Mouse (Mus musculus) ovary, adult 18-20 months (tissue): Measurements from ENCODE around the gene D630036H23Rik.
"Not testable (repeated sequence)": the region's sequence is repeated elsewhere in the genome, so short reads cannot be mapped to it uniquely, and the experiment has no call there.

Source experiments
- DNase-seq: peaks from one replicate; pipeline ENCODE4 v3.0.0; 2022; ENCODE audit warnings: low spot score, mixed read lengths

D630036H23Rik gene

GRCm38 (mm10) chr12:36381441-36382340 is at the start of gene D630036H23Rik, which contains the start of gene Ispd:
Gene D630036H23Rik, minus strand, starts transcription at chr12:36382181.
Gene Ispd, plus strand, starts transcription at chr12:36381450.
- peak; percentile 81 for DNase-seq

DNA sequence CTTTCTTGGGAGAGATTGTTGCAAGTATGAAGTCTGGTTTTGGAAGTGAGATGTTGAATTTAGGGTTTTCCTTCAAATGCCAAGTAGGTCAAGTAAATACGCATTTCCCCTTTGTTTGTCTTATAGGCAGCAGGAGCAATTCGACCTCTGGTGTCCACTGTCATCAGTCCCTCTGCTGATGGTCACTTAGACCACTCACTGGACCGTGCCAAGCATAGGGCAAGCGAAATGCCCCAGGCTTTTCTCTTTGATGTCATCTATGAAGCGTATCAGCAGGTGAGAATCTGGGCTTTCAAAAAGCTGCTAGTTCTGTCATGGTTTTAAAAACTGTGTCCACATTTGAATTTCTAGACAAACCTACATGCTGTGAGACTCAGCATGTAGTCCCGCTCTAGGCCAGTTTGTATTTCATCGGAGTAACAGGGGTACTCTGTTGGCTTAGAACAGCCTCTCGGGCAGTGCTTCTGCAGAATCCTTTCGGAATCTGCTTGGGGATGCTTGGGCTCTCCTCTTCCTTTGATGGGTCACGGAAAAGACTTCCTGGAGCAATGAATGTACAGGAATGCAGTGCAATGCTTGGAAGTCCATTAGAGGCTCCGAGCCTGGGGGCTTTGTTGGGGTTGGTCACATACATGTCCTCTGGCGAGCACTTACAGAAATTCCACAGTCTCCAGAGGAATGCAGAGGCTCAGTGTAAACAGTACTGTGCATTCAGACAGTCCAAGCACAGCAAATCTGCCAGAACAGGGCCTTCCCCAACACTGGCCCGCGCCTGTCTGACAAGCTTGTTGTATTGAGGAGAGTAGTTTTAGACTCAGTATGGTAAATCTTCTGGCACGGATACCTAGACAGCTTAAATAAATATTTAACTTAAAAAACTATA is 44.4 kb upstream of the D630036H23Rik start:
- DNase-seq = no peak

- no peak for DNase-seq
Observed at GRCm38 (mm10) chr12:36425258-36425657, 43.3 kb upstream of the D630036H23Rik start.

DNA sequence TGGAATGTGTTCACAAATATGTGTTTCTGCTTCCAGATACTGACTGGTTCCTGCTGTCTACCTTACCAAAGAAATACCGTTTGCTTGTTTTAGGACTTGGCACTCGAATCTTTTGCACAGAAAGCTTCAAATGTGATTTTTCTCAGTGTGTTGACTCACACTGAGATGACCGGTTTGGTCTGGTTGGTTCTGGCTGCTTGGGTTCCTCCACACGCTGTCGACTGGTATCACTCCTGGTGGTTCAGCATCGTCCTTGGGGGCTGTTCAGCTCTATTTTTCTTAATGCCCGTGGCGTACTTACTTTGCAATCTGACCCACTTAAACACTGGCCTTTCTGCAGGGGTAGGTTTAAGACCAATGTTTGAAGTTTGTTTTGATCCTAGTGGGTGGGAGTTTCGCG is 41.7 kb upstream of the D630036H23Rik start:
- peak; percentile 4 for DNase-seq

GRCm38 (mm10) chr12:36395115-36395514 is 13.1 kb upstream of the D630036H23Rik start:
- DNase-seq = no peak

DNA sequence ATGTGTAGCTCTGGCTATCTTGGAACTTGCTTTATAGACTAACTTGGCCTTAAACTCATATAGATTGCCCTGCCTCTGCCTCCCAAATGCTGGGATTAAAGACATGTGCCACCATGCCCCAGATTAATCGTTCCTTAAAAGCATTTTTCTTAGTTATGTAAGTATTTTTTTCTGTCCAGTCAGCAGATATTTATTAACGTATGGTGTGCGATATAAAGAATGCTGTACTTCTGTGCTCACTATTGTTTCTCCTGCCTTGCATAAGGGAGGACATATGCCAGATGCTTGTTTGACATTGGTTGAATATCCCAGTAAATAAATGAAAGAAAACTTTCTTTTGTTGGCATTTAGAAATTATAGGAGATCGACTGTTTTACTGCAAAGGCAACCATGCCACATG is 5.0 kb upstream of the D630036H23Rik start:
- no peak for DNase-seq

- DNase-seq = no peak
Observed at GRCm38 (mm10) chr12:36385386-36385785, 3.4 kb upstream of the D630036H23Rik start.

GRCm38 (mm10) chr12:36380806-36381205 is 1.2 kb downstream of the D630036H23Rik start:
- DNase-seq = no peak

DNA sequence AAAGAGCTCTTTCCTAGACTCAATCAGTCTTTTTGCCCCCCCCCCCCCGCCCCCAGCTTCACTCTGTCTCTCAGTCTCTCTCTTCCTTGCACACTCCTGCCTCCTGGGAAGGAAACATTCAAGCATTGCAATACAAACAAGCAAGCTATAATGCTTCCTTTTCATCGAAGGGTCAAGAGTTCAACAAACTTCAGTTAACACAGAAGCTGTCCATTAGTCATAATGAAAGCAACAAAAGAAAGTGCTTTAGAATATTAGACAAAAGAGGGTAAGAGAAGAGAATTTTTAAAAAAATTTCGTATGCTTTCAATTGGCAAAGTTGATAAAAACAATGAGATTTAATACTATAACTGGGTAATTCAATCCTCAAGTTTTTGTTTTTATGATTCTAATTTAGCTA is 1.7 kb downstream of the D630036H23Rik start:
- DNase-seq = no peak

DNA sequence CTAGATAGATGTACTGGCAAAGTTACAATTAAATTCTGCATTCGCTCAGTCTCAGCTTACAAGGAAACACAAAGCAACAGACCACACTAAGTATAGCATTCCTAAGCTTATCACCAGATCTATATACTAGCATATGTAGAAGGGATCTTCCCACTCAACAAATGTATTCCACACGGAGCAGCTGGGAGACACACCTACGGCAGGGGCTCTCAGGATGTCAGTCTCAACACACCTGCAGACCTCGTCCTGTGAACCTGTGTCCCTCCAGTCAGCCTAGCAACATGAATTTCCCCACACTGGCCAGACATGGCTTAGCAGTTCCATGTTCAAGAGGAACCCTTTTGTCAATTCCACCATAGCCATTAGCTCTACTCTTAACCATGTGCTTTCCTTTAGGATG is 5.6 kb downstream of the D630036H23Rik start:
- not testable (repeated sequence) for DNase-seq

GRCm38 (mm10) chr12:36373237-36373998 is 8.6 kb downstream of the D630036H23Rik start:
- DNase-seq = no peak

DNA sequence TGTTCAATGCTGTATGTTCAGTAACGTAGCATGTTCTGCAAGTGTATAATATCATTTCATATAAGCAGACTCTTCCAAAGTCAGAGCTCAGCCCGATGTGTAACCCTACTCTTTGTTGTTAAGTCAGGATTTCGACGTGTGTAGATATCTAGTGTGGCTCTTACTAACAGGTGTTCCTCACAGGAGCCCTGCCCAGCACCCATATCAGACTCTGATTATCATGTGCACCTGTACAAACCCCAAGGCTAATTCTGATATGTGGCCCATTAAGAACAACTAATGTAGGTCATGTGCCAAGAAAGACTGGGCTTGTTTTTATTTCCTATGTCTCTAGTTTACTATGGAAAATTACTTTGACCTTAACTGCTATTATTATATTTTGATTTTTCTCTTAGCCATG is 18.0 kb downstream of the D630036H23Rik start:
- DNase-seq = no peak

GRCm38 (mm10) chr12:36360693-36361092 is 21.3 kb downstream of the D630036H23Rik start:
- no peak for DNase-seq

GRCm38 (mm10) chr12:36360064-36360463 is 21.9 kb downstream of the D630036H23Rik start:
- no peak for DNase-seq

DNA sequence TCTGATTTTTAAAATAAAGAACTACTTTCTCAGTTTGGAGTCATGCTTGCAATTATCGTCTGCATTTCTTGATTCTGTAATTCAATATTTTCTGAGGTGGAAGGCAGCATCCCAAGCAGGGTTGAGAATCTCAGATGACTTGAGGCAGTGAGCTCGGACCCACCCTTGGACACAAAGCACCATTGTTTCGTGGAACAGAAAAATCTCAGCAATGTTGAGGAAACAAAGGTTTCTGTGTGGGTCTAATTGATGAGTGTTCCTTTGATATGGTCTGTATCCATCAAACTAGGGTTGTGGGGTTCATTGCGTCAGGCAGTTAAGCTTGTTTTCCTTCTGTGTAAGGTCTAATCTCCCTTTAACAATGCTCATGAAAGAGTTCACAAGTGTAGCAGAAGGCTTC is 37.9 kb downstream of the D630036H23Rik start:
- DNase-seq = no peak

DNA sequence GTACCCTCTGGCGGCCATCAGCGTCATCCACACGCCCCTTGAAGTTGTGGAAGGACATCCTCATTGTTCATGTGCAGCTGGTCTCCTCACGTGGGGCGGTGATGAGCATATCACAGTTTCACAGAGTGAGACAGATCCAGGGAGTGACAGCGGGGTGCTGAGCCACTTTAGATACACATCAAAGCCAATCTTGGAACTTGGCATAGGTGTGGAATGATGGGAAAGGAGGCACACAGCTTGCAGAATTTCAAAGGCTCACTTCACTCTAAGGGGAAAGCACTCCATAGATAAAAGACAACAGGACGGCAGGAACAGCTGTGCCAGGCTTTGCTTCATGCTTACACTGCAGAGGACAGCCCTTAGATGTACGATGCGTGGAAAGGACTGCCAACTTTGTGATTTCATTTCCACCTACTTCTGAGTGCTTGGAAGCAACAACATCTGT is 48.1 kb downstream of the D630036H23Rik start:
- DNase-seq = no peak

DNA sequence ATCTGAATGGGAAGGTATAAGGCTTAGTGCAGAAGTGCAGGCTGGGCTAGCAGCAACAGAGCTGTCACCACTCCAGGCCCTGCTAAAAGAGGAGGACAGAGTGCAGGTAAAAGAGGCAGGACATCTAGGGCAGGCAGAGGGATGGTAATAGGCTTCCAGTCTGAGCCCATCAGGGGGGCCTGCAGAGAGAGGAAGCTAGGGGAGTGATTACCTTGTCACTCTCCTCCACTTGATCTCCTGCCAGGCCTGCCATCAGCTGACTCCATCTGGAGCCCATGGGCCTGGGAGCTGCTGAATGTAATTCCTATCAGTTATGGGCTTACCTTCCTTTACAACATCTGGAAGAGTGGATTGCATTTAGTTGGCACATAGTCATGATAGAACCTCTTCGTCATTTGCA is 49.3 kb downstream of the D630036H23Rik start:
- DNase-seq = no peak
